Mouse (Mus musculus) NIH3T3 (cell line): Measurements from ENCODE around the gene Armc10.
A peak's percentile ranks its signal among the peaks of the same experiment; 100 is the strongest.
"Not testable (repeated sequence)": the region's sequence is repeated elsewhere in the genome, so short reads cannot be mapped to it uniquely, and the experiment has no call there.

Experiments used
- DNase-seq: peaks from one replicate; pipeline ENCODE4 v3.0.0-alpha.2; 2012; ENCODE audit warnings: low read depth

The Armc10 gene

GRCm38 (mm10) chr5:21702873-21703475 lies 57.4 kb downstream of the Armc10 start:
- DNase-seq: peak; percentile 52

- peak; percentile 48 for DNase-seq
Measured at GRCm38 (mm10) chr5:21703708-21704107, 58.1 kb downstream of the Armc10 start.

DNA sequence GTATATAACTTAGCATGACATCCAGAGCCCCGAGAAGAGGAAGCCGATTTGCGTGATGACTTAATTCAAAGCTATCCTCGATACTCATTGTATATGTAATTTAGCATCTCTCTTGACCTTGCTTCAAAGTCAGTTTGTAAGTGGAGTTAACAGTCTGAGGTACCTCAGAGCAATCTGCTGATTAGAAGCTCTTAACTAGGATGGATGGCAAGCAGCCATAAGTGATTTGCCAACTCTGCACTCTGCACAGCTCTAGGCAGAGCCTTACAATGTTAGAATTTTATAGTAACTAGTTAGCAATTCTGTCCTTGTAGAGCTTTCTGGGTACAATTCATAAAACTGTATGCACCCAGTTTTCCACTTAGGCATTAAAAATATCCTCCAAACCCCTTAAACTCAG lies 60.9 kb downstream of the Armc10 start:
- no peak for DNase-seq

GRCm38 (mm10) chr5:21708011-21708410 lies 62.4 kb downstream of the Armc10 start:
- not testable (repeated sequence) for DNase-seq
